Mouse (Mus musculus) intestine, embryonic 14.5 days (tissue): ENCODE measurements at regions not wholly inside any gene's neighbourhood (a gene's known extent, or its start where the extent isn't known, plus 50 kb on each side); places are given as distances from the start of the nearest gene placed in this dataset.
A peak's percentile ranks its signal among the peaks of the same experiment; 100 is the strongest.
"Not testable (repeated sequence)": the region's sequence is repeated elsewhere in the genome, so short reads cannot be mapped to it uniquely, and the experiment has no call there.

ENCODE experiments used
- ATAC-seq: fragments of 200-750 bp; cut with Nextera tagmentation; replicated peaks from 2 replicates; pipeline ENCODE4 v1.8.0; 2017; ENCODE audit warnings: low read depth, moderate number of reproducible peaks, moderate TSS enrichment, moderate library complexity; ENCODE audit not compliant: low FRiP score, low TSS enrichment
- DNase-seq: peaks from one replicate; pipeline ENCODE4 v3.0.0-alpha.2; 2018; ENCODE audit warnings: low spot score
- H3K27ac ChIP-seq: fragments of 300-500 bp; sonication (generic); 2 replicates; pipeline ENCODE4 v1.5.1; 2014; ENCODE audit warnings: low read depth, mild to moderate bottlenecking, control low read depth
- H3K27me3 ChIP-seq: fragments of 300-500 bp; sonication (generic); replicated peaks from 2 replicates; pipeline ENCODE4 v1.6.1; 2014; ENCODE audit warnings: low read length, control low read depth; ENCODE audit not compliant: control insufficient read depth, insufficient read depth
- H3K36me3 ChIP-seq: fragments of 300-500 bp; sonication (generic); 2 replicates; pipeline ENCODE4 v1.6.1; 2014; ENCODE audit warnings: low read length, control low read depth; ENCODE audit not compliant: control insufficient read depth, insufficient read depth
- H3K4me1 ChIP-seq: fragments of 300-500 bp; sonication (generic); replicated peaks from 2 replicates; pipeline ENCODE4 v1.6.1; 2014; ENCODE audit warnings: low read length, control low read depth, mixed read lengths; ENCODE audit not compliant: control insufficient read depth, insufficient read depth
- H3K4me2 ChIP-seq: fragments of 300-500 bp; sonication (generic); 2 replicates; pipeline ENCODE4 v1.6.1; 2014; ENCODE audit warnings: low read length
- H3K4me3 ChIP-seq: fragments of 300-500 bp; sonication (generic); 2 replicates; pipeline ENCODE4 v1.5.1; 2014; ENCODE audit warnings: low read depth, low read length, control low read depth, mixed read lengths
- H3K9ac ChIP-seq: fragments of 300-500 bp; sonication (generic); 2 replicates; pipeline ENCODE4 v1.6.1; 2014; ENCODE audit warnings: mild to moderate bottlenecking, low read length
- H3K9me3 ChIP-seq: fragments of 300-500 bp; sonication (generic); 2 replicates; pipeline ENCODE4 v1.6.1; 2016; ENCODE audit warnings: low read length, control low read depth; ENCODE audit not compliant: control insufficient read depth
- WGBS: fragments of 180-500 bp; shearing (Covaris S2); extraction: QIAGEN DNeasy Blood & Tissue Kit; methylation state at CpG from one replicate; pipeline ENCODE4 v1.1.7; 2014; 5-methylcytosine and 5-hydroxymethylcytosine counted together

GRCm38 (mm10) chr4:8084954-8085639 lies 153.7 kb downstream of the Car8 start:
- Histone ChIP-seq H3K9me3 (no peaks in the 10 kb centered on the region), H3K4me1 (no peaks in the 10 kb centered on the region), H3K4me3 (no peak overlapping the region), H3K27ac (no peak overlapping the region), H3K27me3 (no peaks in the 10 kb centered on the region), H3K36me3 (no peaks in the 10 kb centered on the region), H3K4me2 (no peak overlapping the region), H3K9ac (no peak overlapping the region)
- ATAC-seq: peak; percentile 71; the same call in 1 of the 2 replicates
- DNase-seq: peak; percentile 89
- WGBS: 24% methylated on average over 16 of the region's 16 CpGs

GRCm38 (mm10) chr4:8079349-8079748 lies 159.5 kb downstream of the Car8 start:
- H3K9ac ChIP-seq: no peak overlapping the region
- no peaks in the 10 kb centered on the region for H3K36me3 ChIP-seq
- DNase-seq: no peak
- no peaks in the 10 kb centered on the region for H3K27me3 ChIP-seq
- H3K27ac ChIP-seq: no peak overlapping the region
- H3K9me3 ChIP-seq: no peaks in the 10 kb centered on the region
- H3K4me1 ChIP-seq: no peaks in the 10 kb centered on the region
- 53% methylated on average over 4 of the region's 4 CpGs for WGBS
- H3K4me3 ChIP-seq: no peak overlapping the region
- ATAC-seq: no peak
- no peak overlapping the region for H3K4me2 ChIP-seq

GRCm38 (mm10) chr4:8072989-8073573 lies 165.8 kb downstream of the Car8 start:
- Histone ChIP-seq H3K9me3 (no peaks in the 10 kb centered on the region), H3K36me3 (no peaks in the 10 kb centered on the region), H3K4me1 (no peaks in the 10 kb centered on the region), H3K4me3 (no peak overlapping the region), H3K4me2 (no peak overlapping the region), H3K27me3 (no peaks in the 10 kb centered on the region), H3K9ac (no peak overlapping the region), H3K27ac (no peak overlapping the region)
- ATAC-seq: no peak
- DNase-seq: no peak
- 81% methylated on average over 6 of the region's 6 CpGs for WGBS

- H3K9me3 ChIP-seq, DNase-seq, H3K4me3 ChIP-seq, H3K4me1 ChIP-seq, H3K9ac ChIP-seq, H3K27me3 ChIP-seq, H3K36me3 ChIP-seq, H3K27ac ChIP-seq, ATAC-seq, H3K4me2 ChIP-seq: not testable (repeated sequence)
Observed at GRCm38 (mm10) chr4:8070693-8071092, 168.1 kb downstream of the Car8 start.

GRCm38 (mm10) chr4:8068086-8068485 lies 170.8 kb downstream of the Car8 start:
- 27% methylated on average over 2 of the region's 2 CpGs for WGBS
- ATAC-seq: no peak
- no peak overlapping the region for H3K9ac ChIP-seq

GRCm38 (mm10) chr4:8041776-8042175 lies 197.1 kb downstream of the Car8 start:
- Histone ChIP-seq H3K27ac (no peak overlapping the region), H3K4me3 (no peak overlapping the region), H3K9me3 (0 out of 2 replicates have a peak, but pooled peaks cover 2% of the 10 kb centered on the region), H3K4me2 (no peak overlapping the region), H3K4me1 (no peaks in the 10 kb centered on the region), H3K9ac (no peak overlapping the region), H3K36me3 (no peaks in the 10 kb centered on the region), H3K27me3 (no peaks in the 10 kb centered on the region)
- ATAC-seq (no peak), DNase-seq (no peak)
- WGBS: 84% methylated on average over 4 of the region's 4 CpGs

More at GRCm38 (mm10) chr4:8068086-8068485, 170.8 kb downstream of the Car8 start:
- no peaks in the 10 kb centered on the region for H3K27me3 ChIP-seq
- H3K27ac ChIP-seq: no peak overlapping the region
- no peaks in the 10 kb centered on the region for H3K4me1 ChIP-seq
- no peak for DNase-seq
- no peaks in the 10 kb centered on the region for H3K36me3 ChIP-seq
- no peaks in the 10 kb centered on the region for H3K9me3 ChIP-seq
- no peak overlapping the region for H3K4me2 ChIP-seq
- no peak overlapping the region for H3K4me3 ChIP-seq

- Histone ChIP-seq H3K27me3 (no peaks in the 10 kb centered on the region), H3K36me3 (no peaks in the 10 kb centered on the region), H3K4me1 (no peaks in the 10 kb centered on the region), H3K4me2 (no peak overlapping the region), H3K9ac (no peak overlapping the region), H3K9me3 (0 out of 2 replicates have a peak, but pooled peaks cover 2% of the 10 kb centered on the region), H3K27ac (no peak overlapping the region), H3K4me3 (no peak overlapping the region)
- DNase-seq (no peak), ATAC-seq (no peak)
- WGBS: 92% methylated on average over 1 of the region's 1 CpGs
Observed at GRCm38 (mm10) chr4:8037863-8038262, 201.0 kb downstream of the Car8 start.

GRCm38 (mm10) chr4:8033402-8033801 lies 205.4 kb downstream of the Car8 start:
- H3K27ac ChIP-seq, H3K9me3 ChIP-seq, H3K4me1 ChIP-seq, ATAC-seq, H3K9ac ChIP-seq, H3K4me3 ChIP-seq, H3K4me2 ChIP-seq, DNase-seq, H3K27me3 ChIP-seq, H3K36me3 ChIP-seq: not testable (repeated sequence)
- WGBS: 81% methylated on average over 1 of the region's 1 CpGs

GRCm38 (mm10) chr4:8005155-8005554 lies 233.7 kb downstream of the Car8 start:
- 10% methylated on average over 1 of the region's 1 CpGs for WGBS
- no peak overlapping the region for H3K27ac ChIP-seq
- H3K4me1 ChIP-seq: no peaks in the 10 kb centered on the region
- no peak overlapping the region for H3K9ac ChIP-seq
- no peaks in the 10 kb centered on the region for H3K27me3 ChIP-seq
- ATAC-seq: no peak
- no peaks in the 10 kb centered on the region for H3K9me3 ChIP-seq
- no peak overlapping the region for H3K4me2 ChIP-seq
- no peaks in the 10 kb centered on the region for H3K36me3 ChIP-seq
- no peak overlapping the region for H3K4me3 ChIP-seq
- DNase-seq: peak; percentile 52
